Mouse (Mus musculus) ZHBTc4 (cell line): ENCODE results near the gene Rmdn2.

ENCODE experiments used
- DNase-seq: peaks from one replicate; pipeline ENCODE4 v3.0.0-alpha.2; 2011; ENCODE audit warnings: low read depth, low spot score

Rmdn2 gene

DNA sequence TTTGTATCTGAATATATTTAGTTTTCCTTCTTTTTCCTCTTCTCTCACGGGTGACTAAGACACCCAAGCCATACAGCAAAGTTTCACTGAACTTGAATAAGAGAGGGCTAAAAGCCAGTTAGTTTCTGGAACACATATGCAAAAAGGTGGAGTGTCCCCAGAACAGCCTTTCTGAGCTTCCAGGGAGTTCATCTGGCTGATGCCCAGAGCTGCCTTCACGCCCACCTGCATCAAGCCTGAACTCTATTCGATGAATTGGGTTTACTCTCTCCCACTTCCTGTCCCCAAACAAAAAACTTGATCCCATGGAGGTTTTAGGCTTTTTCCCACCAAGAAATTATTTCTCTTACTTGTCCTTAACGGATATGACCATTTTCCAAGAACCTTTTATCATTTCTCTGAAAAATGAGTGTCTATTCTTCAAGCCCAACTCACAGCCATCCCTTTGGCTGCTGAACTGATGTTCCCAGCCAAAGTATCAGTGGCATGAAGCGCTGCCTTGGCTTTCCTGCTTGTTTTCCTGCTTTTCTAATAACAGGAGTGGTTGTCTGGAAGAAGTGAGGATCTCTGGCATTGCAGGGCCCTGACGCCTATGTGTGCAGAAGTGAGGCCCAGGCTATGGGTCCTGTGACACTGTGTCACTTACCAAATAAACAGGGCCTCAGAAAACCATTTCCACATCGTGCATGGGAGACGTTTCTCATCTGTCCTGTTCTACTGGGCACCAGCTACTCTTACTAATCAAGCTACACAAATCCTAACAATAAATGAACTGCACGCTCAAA, 94.2 kb downstream of the Rmdn2 start:
- no peak for DNase-seq

DNA sequence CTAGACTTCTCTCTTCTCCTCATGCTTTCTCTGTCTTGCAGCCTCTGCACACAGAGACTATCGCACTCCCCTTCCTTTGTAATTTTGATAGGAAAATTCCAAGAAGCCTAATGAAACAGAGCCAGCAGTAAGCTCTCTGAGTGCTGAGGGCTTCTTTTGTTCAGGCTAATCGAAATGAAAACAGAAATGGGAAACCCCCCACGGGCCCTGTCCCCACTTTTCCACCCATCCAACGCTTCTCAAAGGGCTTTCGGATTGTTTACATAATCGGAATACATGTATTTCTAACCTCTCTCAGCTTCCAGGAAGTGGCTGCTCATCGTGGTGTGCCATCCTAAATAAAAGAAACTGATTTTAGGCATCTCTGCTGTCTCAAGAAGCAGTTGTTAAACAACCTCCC, 96.5 kb downstream of the Rmdn2 start:
- peak; percentile 31 for DNase-seq

DNA sequence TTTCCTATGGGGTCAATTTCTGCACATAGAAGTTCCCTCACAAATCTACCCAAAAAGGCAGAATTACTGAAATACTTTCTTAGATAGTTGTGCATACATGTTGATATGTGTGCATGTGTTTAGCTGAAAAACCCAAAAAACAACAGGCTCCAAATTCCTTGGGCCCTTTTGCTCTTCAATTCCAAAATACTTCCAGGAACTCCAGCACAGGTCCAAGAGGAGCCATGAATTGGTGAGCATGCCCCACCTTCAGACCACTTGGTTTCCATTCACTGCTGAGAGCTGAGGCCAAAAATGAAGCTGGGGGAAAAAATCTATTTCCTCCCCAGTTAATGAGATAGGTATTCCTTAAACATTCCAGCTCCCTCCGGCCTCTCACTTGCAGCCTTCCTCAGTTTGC, 98.1 kb downstream of the Rmdn2 start:
- DNase-seq, result no peak

DNA sequence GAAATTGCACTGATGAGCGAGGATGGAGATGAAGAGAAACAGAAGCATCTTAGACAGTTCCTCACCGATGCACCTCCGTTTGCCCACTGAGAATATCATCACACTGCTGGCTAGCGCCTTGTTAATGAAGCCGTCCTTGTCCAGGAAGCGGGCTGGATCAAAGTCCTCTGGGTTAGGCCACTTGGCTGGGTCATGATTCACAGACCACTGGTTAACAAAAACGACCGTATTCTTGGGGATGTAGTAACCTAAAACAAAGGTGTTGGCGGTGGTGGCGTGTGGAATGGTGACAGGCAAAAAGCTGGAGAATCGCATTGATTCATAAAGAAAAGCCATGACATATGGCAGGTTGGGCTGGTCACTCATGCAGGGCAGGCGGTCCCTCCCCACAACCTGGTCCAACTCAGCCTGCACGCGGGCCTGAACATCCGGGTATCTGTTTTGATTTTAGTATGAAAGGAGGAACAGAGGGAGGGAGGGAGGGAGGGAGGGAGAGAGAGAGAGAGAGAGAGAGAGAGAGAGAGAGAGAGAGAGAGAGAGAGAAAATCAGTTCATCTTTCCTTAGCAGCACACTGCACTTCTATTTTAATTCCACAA, 98.7 kb downstream of the Rmdn2 start:
- DNase-seq, result no peak

DNA sequence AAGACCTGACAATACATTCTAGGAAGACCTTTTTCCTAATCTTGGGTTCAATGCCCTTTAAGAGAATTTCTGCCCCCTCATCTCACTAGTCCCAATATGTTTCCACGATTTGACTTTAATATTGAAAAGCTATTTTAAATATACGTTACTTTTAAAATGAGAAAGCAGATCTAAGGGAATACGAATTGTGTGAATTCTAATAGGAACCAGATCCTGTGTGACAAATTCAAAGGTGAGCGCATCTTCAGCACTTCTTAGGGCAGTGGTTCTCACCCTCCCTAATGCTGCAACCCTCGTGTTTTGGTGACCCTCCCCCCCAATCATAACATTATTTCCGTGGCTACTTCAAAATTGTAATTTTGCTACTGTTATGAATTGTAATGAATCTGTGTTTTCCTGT, 100.3 kb downstream of the Rmdn2 start:
- no peak for DNase-seq

DNA sequence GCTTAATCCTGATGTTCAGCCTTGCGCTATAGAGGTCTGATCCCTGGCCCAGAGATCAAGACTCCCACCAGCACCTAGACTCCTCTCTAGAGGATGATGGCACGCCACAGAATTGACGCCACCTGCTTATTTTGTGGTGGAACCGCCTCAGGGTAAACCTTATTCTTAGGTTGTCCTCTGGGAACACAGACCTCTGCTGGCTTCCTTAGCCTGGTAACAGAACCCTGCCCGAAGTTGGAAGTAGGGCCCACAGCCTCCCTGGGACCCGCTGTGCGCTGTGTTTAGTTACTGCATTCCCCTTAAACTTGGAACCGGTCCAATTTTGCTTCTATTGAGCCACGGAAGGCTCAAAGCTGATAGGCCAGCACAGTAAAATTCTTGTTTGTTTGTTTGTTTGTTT, 100.9 kb downstream of the Rmdn2 start:
- peak; percentile 22 for DNase-seq

DNA sequence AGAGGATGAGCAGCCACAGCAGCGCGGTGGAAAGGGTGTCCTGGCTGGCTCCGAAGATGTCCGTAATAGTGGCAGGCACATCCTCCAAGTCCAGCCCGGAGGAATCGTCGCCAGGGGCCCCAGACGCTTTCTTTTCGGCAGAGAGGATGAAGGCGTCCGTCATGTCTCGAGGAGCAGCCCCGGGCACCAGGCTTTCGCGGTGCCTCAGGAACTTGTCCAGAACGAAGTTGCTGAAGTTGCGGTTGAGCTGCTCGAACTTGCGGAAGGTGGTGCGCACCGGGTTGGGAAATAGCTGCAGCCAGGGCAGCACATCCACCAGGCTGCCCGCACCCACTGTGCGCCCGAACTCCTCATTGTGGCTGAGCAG, 101.6 kb downstream of the Rmdn2 start:
- DNase-seq, result peak; percentile 43

DNA sequence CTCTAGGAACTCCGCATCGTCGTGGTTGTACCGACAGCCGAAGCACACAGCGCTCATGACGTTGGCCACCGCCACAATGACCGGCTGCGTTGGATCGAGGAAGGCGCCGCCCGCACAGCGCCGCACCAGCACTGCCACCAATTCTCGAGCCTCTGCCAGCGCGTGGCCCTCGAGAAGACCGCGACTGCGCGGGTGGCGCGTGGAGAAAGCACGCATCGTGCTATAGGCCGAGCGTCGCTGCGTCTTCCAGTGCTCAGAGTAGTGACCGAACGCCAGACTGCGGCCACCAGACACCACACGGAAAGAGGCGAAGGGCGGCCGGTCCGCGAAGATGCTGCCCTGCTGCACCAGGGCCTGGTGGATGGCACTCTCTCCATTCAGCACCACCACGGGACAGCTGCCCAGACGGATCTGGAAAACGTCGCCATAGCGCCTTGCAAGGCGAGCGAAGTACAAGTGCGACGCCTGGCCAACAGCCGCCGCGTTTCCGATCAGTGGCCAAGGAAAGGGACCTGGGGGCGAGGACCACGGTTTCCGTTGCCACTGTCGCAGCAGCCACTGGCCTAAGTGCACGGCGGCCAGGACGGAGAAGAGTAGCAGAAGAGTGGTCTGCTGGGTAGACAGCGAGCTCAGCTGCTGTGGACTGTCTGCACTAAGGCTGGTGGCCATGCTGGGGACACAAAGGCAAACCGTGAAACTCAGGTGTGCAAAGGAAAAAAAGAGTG, 102.1 kb downstream of the Rmdn2 start:
- DNase-seq, result peak; percentile 44

DNA sequence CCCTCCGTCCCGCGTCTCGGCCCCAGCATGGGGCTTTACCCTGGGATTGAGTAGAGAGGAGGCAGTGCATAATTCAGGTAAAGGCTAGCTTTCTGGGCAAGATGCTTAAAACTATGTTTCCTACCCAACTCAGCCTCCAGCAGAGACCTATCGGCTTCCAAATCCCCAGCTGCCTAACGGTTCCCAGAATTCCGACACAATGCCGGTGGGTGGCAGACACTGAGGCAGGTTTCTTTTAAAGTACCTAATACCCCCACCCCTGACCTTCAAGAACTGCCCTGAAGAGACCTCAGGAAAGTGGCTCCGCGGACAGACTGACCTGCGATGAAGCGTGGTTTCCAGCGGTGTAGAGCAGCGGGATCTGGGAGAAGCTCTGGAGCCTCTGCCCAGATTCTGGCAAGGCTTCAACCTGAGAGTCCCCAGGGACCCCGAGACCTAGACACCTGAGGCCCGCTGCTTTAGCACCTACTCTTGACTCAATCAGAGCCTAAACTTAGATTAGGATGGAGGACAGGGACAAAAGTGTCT, 102.8 kb downstream of the Rmdn2 start:
- DNase-seq, result peak; percentile 6

DNA sequence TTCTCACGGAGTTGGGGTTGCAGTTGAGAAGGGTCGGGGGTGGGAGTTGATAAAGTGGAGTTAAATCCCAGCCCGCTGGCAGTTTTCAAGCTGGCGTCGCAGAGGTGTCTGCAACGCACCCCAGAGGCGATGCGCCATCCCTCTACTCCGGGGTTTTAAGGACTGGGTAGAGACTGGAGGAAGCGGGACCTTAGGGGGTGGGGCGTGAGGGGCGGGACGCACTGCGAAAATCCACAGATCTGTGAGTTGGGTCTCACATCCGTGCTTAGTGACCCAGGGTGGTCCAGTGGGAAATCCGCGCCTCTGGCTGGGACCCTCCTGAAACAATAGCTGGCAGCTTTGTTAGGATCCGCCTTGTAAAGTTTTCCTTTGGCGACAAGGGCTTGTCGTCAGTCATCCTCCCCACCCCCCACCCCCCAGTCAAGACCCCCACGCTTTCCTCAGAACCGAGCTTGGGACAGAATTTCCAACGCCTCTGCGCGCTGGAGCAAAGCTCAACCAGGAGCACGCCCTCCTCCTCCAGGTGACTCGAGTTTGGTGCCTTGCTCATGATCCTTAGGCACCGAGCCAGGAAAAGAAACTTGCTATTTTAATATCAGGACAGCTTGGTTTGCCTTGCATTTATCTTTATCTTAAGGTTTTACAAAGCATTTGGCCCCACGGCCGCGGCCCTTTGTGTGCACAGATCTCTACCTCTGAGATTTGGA, 103.4 kb downstream of the Rmdn2 start, which contains the start of gene Cyp1b1:
TSS of gene Cyp1b1 (minus strand) at position 131 of the 707 bp plus-strand sequence.
- peak; percentile 25 for DNase-seq

DNA sequence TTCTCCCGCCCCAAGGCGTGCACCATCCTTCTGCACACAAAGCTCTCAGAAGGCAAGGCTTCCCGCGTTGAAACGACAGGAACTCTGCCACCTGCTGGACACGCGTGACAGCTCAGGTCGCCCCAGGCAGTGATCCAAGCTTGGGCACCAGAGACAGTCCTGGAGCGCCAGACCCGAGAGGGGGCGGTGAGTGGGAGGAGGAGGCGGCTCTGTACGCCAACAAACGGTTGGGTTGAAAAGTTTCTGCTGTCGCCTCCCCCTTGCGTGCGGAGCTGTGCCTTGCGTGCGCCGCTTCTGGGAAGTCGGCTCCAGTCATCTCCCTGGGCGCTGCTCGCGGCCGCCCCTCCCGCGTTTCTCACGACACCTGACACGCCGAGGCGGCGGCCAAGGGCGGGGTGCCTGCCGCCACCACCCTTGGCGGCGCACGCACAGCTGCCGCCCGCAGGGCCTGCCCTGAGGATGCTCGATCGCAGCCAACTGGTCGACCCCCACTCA, 104.0 kb downstream of the Rmdn2 start:
- DNase-seq, result peak; percentile 95

DNA sequence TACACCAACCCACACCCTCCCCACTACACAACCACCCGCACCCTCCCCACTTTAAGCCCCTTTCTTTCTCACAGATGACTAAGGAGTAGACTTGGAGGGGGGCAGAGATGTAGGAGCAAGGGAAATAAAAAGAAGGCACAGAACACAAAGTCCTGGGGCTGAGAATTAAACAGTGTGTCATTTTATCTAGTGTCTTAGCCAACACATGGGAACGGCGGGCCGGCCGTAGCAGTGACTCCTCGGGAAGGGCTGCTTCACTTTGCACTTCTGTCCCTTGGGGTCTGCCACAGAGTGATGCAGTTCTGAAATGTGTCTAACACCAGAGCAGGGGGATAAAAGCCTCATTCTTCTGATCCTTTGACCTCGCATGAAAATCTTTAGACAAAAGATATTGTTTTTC, 109.0 kb downstream of the Rmdn2 start:
- DNase-seq, result no peak

DNA sequence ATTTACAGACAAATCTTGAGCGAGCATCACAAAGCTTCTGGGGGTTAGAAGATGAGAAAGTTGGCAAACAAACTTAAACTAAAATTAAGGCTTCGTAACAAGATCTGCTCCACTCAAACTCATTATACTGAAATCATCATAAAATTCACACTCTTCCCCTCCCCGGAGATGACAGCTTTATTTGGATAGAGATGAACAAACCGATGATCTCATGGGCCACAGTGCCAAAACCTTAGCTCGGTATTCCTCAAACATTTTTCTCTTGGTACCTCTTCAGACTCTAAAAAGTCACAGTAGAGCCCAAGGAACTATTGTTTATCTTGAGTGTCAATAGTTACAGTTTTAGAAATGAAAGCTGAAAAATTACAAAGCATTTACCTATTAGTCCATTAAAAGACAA, 115.0 kb downstream of the Rmdn2 start:
- DNase-seq, result no peak

DNA sequence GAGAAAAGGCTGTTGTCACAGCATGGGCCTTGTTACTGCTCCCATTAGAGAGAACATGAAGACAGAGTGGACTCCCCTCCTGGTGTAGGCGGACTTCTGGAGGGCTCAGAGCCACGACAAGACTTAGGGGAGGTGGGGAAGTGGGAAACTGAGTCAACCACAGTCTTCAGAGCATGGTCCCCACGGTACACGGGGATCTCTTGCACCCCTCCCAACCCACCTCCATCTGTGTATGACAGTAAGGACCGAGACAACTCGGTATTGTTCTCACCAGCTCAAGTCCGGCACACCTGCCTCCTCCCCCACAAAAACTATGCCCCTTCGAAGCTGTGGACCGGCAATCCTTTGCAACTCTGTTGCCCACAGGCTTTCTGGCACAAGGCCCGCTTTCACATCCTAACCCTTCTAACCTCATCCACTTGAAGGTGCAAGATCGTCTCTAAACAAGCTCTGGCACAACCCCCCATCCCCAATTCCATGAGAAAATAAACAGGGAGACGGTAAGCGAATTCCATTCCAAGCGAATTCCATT, 116.5 kb downstream of the Rmdn2 start:
- DNase-seq, result no peak

DNA sequence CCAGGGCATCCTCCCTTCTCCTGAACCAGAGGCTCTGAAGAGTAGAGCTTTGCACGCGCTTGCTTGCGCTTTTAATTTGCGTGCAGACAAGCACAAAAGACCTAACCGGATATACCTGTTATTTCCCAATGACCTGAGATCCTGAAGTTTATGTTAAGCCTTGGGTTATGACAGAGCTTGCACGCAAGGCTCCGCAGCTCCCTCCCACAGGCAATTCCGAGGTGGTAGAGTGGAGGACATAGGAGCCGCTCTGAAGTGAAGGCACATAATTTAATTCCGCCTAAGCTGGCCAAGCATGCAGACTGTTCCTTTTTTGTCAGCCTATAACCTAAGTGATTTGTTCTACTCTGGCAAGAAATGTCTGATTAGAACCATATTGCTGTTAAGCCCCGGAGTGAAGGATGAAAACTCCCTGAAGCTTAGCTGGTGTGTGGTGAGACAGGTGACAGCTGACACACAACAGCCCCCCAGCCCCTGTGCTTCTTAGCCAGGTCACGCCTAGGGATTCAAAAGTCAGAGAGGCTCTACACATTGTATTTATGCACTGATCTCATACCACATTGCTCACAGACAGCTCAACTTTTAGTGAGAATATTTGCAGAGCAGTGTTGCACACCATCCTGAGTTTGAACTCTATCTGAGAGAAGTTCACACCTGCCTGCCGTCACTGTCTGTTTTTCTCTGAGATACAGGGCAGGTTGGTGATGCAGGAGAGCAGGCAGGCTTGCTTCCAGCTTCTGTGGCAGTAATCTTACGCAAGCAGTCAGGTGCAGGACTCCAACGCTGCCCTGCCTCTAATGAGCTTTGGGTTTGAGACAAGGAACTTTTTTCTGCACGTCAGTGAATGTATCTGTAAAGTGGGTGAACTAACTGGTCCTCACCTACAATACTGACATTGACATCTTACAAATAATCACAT, 117.2 kb downstream of the Rmdn2 start:
- DNase-seq, result no peak

DNA sequence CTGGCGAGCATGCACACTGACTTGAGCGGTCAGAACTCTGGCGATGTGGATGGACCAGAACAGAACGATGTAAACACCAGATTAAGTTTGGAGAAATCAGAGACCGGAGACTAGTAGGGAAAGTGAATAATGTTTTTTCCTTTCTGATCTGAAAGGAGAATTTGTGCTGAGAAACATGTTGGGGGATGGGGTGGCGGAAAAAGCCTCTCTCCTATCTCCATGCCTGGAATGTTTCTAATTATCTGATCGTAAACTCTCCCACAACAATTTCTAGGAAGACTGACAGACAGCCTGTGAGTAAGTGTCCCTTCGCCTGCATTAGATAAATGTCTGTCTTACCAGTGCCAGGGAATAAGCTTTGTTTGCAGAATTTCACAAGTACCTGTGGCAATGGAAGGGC, 119.3 kb downstream of the Rmdn2 start:
- no peak for DNase-seq

DNA sequence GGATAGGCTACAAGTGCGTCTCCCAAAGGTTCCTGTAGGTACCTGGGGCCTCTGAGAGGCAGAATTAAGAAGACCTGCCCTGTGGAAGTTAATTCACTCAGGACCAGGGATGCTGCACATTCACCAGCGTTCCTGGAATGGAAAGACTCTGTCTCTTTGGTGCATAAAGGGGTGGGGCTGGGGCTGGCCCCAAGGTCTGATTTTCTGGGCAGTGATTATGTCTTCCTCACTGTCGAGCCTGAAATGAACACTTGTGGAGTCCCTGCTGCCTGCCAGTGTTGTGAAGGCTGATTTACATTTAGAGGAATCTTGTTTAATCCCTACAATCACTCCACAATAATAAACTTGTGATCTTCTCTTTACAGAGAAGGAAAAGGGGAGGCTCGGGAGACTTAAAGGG, 121.4 kb downstream of the Rmdn2 start:
- DNase-seq, result no peak

DNA sequence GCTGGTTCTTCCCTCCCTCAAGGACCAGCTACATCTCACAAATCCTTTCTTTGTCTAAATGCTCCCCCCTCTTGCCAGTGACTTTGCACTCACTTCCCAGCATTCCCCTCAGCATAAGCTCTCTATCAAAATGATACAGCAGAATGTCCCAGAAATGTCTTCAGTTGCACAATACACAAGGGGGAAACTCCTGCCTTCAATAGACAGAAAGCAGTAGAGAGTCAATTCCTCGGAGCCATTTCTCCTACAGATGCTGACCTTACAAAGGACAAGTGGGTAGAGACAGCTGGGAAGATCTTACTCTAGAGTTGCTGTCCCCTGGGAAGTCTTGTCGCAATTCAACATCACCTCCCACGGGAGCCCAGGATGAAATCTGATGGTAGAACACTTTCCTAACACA, 125.9 kb downstream of the Rmdn2 start:
- DNase-seq, result no peak

DNA sequence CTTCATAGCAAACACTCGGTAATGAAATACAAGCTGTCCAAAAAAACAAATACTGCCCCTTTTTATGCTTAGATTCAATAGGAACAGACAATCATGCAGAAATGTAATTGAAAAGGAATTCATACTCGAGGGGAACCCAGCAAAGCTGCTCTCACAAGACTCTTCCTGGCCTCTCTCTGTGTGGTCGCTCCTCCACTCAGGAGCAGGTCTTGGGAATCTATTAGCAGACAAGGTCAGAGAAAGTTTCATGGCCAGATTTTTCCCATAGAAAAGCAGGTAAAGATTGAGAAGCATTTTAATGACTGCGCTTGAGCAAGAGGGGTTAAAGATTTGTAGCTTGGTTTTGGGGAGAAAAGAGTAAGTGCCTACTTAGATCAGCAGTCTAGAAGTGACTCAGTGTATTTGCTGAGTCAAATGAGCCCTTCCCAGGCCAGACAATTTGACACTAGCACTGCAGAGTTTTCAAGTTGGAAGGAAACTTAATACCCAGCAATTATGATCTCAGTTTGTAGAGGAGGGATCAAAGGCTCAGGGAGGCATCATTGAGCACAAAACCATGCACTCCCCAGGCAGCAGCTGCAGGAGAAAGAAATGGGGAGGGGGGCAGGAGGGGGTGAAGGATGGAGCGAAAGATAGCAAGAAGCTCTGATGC, 127.3 kb downstream of the Rmdn2 start:
- no peak for DNase-seq

DNA sequence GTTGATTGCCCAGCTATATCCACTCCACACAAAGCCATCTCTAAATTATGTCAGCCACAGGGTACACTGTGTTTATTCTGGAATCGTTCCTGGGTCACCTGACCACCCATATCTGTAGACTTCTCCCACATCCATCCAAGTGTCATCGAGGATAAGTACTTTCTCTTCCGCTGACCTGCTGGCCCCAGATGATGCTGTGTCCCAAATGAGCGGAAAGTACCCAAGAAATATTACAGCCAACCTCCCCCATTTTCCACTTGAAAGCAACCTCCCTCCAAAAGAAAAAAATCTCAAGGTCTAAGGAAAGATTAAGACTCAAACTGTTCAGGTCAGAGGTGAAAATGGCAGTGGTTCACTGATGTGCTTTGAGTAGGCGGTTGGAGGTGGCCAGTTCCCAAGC, 131.0 kb downstream of the Rmdn2 start:
- no peak for DNase-seq
